Mouse (Mus musculus) erythroblast, embryonic 14.5 days (primary cell): Measurements from ENCODE around the gene Ctnnd1.

Experiments
- GATA1 ChIP-seq: IDR thresholded peaks from 2 replicates; pipeline ENCODE4 v1.6.1; 2012; ENCODE audit warnings: low read length, inconsistent platforms, mixed read lengths
- TAL1 ChIP-seq: IDR thresholded peaks from 3 replicates; pipeline ENCODE4 v1.6.1; 2012; ENCODE audit warnings: low read length, inconsistent platforms, mixed read lengths

- TF ChIP-seq GATA1 (no peak), TAL1 (no peak)
These were observed 51.2 kb downstream of the Ctnnd1 start for GRCm38 (mm10) chr2:84599270-84599888.
